Mouse (Mus musculus) brain, embryonic 14.5 days (tissue): ENCODE results near the gene Rdh8.

Experiments used
- CTCF ChIP-seq: fragments of 200-500 bp; IDR thresholded peaks from 2 replicates; pipeline ENCODE4 v1.5.1; 2012; ENCODE audit warnings: inconsistent platforms, mild to moderate bottlenecking, moderate library complexity, borderline replicate concordance; ENCODE audit not compliant: insufficient read depth, insufficient read length; ENCODE audit errors: extremely low read depth
- POLR2A ChIP-seq: fragments of 200-500 bp; IDR thresholded peaks from 2 replicates; pipeline ENCODE4 v1.6.1; 2012; ENCODE audit warnings: mild to moderate bottlenecking, inconsistent platforms, borderline replicate concordance; ENCODE audit not compliant: poor library complexity, insufficient read depth, insufficient read length, severe bottlenecking; ENCODE audit errors: extremely low read depth

DNA sequence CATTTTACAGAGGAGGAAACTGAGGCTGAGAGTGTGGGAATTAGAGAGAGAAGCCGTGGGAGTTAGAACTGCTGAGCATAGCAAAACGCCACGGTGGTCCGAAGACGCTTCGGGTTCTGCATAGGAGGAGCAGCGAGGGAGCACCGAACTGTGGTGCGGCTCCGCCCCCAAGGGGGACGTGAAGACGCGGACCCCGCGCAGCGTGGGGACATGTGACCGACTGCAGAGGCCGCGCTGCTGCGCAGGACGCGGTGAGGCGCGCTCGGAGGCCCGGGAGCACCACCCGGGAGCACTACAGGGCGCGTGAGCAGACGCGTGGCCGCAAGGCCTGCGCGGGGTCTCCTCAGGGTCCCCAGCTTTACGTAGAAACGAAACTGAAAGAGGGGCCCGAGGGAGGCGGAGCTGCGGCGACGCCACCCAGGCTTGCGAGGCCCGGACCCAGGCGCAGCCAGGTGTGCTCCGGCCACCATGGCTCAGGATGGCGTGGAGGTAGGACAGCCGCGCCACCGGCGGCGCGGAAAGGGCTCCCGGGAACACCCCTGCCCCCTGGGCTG is 50.2 kb downstream of the Rdh8 start, which contains the start of gene A230050P20Rik:
- no peak for TF ChIP-seq POLR2A
- no peak for TF ChIP-seq CTCF
